Mouse (Mus musculus) right cerebral cortex, adult 18-20 months (tissue): ENCODE data around the gene Triap1.
A peak's percentile ranks its signal among the peaks of the same experiment; 100 is the strongest.
"Not testable (repeated sequence)": the region's sequence is repeated elsewhere in the genome, so short reads cannot be mapped to it uniquely, and the experiment has no call there.

ENCODE experiments used
- DNase-seq: peaks from one replicate; pipeline ENCODE4 v3.0.0; 2022; ENCODE audit warnings: mixed read lengths

Gene Triap1

GRCm38 (mm10) chr5:115340007-115340406 is 1.0 kb upstream of the Triap1 start:
- DNase-seq, result no peak

DNA sequence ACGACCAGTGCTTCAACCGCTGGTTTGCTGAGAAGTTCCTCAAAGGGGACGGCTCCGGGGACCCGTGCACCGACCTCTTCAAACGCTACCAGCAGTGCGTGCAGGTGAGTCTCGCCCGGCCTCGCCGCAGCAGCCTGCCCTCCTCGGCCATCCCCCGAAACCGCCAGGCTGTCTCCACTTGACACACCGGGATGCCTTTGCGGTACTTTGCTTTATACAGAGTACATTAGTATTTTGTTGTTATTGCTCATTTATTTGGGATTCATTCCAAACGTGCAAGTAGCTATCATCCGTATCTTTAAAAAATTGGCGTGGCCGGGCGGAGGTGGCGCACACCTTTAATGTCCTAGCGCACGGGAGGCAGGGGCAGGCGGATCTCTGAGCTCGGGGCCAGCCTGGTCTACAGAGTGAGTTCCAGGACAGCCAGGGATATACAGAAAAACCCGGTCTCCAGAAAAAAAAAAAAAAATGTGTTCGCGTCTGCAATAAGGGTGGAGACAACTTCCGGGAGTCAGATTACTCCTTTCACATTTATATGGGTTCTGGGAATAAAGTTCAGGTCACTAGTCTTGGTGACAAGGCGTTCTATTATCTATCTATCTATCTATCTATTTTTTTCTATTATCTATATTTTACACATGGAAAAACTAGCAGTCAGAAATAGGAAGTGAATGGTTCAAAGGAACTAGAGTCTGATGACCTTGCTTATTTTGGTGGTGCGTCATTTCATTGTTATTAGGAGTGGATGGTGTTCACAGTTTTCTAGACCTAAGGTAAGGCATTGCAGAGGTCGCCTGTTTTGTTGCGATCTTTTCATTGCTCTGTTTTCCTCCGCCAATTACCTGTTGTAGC is 515 bp downstream of the Triap1 start:
- no peak for DNase-seq

- DNase-seq, result peak; percentile 78
Observed at GRCm38 (mm10) chr5:115347564-115347963, 6.5 kb downstream of the Triap1 start.

DNA sequence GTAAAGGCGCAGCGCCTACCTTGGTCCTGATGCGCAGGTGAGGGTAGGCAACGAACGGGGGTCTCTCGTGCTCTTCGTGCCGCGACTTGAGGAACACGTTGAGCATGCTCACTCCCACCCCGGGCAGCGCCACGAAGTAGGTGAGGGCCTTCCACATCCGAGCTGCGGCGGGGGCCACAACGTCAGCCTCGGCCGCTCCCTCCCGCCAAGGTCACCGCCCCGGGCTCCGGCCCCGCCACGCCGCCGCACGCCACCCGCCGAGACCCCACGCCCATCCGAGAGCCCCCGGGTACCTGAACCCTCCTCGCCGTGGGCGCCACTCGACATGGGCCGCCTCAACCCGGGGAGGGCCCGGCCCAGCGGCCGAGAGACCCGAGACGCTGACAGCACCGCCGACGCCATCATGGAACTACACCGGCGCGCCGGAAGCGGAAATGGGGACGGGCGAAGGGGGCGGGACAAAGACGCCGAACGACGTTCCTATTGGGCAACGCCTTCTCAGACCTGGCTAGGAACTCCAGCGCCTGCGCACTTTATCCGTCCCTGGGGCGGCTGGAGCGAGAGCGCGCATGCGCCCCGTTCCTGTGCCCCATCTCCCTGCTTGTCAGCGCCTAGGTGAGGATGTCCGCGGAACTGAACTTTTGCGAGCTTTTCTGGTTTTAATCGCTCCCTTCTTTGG is 7.7 kb downstream of the Triap1 start, which contains the start of gene Cox6a1:
Cox6a1 (minus strand) TSS at position 436 of the 679 bp plus-strand sequence.
- peak; percentile 99 for DNase-seq

- DNase-seq, result no peak
Observed at GRCm38 (mm10) chr5:115349225-115349555, 8.2 kb downstream of the Triap1 start.

DNA sequence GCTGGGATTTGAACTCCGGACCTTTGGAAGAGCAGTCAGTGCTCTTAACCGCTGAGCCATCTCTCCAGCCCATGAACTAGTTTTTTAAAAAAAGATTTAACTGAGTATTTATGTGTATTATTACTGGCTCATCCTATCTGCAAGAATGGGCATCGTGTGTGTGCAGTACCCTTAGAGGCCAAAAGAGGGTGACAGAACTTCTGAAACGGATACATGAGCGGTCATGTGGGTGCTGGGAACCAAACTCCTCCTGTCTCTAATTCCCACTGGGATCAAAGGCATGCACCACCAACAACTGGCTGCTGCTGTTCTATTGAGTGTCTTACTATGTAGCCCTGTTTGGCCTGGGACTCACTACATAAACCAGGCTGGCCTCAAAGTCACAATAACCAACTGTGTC is 10.3 kb downstream of the Triap1 start:
- DNase-seq, result no peak

- no peak for DNase-seq
Observed at GRCm38 (mm10) chr5:115355070-115355469, 14.0 kb downstream of the Triap1 start.

DNA sequence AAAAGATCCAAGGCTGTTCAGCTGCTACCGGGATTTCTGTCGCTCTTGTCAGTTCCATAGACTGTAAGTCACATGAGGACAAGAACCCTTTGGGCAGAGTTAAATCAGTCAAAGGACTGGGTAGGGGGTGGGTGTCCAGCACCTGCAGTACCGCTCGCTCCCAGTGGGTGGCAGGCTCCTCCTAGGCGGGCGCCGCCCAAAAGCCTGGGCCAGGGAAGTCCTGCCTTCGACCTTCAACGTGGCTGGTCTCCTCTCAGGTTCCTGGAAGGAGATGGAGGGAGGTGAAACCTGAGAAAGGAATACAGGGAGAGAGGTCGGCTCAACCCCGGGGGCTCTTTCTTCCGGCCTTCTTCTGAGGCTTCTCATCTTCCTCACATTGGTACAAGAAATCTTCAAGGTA is 17.8 kb downstream of the Triap1 start:
- peak; percentile 70 for DNase-seq

- no peak for DNase-seq
Observed at GRCm38 (mm10) chr5:115359438-115359837, 18.4 kb downstream of the Triap1 start.

GRCm38 (mm10) chr5:115359851-115360372 is 18.9 kb downstream of the Triap1 start:
- no peak for DNase-seq

GRCm38 (mm10) chr5:115362216-115362615 is 21.2 kb downstream of the Triap1 start:
- DNase-seq, result no peak

GRCm38 (mm10) chr5:115362819-115363714 is 22.0 kb downstream of the Triap1 start:
- peak; percentile 88 for DNase-seq

GRCm38 (mm10) chr5:115364782-115365181 is 23.8 kb downstream of the Triap1 start:
- DNase-seq, result no peak

DNA sequence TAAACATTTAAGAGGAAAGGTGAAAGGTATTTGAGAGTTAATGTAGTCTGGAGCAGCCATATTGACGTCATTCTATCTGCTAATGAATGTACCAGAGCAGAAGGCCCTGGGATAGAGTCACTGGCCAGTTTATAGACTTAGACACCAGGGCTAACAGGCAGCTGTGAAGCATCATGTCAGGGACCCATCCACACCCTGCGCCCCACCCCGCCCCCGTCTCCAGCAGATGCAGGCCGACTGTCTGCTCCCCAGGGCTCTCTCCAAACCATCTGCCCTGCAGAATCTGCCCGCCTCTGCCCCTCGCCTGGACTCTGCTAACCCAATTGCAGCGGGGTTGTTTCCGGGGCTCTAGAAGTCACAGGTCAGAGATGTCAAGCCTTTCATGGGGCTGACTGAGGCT is 30.7 kb downstream of the Triap1 start:
- no peak for DNase-seq

DNA sequence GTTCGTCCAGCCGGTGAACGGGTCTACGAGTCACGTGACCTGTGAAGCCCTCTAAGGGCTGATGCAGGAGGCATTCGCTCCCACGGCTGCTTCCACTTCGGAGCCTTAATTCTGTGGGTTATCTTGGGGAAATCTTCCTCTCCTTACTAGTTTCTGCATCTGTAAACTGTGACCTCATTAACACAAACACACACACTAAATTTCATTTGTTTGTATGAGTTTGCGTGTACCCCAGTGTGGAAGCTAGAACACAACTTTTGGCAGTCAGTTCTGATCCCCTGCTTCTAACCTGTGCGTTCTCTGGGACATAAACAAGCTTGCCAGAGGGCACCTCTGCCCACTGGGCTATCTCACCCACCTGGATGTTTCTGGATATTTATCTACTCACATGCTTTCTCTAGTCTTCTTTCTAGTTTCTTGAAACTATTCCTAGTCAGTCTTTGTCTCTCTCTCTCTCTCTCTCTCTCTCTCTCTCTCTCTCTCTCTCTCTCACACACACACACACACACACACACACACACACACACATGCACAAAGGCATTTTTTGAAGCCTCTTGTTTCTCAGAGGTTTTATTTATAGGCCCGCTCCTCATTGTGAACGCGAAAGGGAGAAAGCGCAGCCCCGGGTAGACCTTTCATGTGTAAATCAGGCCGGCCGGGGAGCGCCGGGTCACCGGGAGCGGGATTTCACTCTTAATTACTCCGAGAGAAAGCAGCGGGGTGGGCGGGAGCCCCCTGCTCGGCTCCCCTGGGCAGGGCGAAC is 32.6 kb downstream of the Triap1 start:
- DNase-seq, result peak; percentile 25

GRCm38 (mm10) chr5:115374204-115374820 is 33.3 kb downstream of the Triap1 start:
- no peak for DNase-seq

DNA sequence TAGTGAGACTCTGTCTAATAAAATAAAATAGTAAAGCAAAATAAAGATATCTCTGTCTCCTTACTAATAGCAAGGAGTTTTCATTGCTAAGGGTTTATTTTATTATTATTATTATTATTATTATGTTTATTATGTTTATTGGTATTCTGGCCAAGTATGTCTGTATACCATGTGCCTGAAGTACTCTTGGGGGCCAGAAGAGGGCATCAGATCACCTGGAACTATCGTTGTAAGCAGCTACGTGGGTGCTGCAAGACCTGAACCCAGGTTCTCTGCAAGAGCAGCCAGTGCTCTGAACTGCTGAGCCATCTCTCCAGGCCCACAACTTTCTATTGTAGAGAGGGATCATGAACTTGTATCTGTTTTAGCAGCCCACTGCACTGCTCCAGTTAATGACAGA is 34.4 kb downstream of the Triap1 start:
- no peak for DNase-seq

- DNase-seq, result not testable (repeated sequence)
Observed at GRCm38 (mm10) chr5:115378882-115379281, 37.9 kb downstream of the Triap1 start.

- DNase-seq, result no peak
Observed at GRCm38 (mm10) chr5:115391935-115392334, 50.9 kb downstream of the Triap1 start.

DNA sequence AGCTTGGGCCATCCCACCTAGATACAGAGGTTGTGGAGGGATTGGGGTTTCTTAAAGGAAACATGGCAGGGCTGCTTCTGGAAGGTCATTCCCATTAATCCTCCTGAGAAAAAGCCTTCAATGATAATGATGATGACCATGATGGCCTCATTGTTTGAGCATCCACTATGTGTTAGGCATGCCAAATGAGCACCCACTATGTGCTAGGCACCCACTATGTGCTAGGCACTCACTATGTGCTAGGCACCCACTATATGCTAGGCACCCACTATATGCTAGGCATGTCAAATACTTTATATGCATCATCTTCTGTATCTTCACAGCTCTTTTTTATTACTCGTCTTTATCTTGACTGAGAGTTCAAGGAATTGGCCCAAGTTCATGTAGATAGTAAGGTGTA is 51.9 kb downstream of the Triap1 start:
- no peak for DNase-seq
